Mouse (Mus musculus) brain, embryonic 14.5 days (tissue): ENCODE measurements around the gene Akr1c18.

Source experiments
- CTCF ChIP-seq: fragments of 200-500 bp; IDR thresholded peaks from 2 replicates; pipeline ENCODE4 v1.5.1; 2012; ENCODE audit warnings: inconsistent platforms, mild to moderate bottlenecking, moderate library complexity, borderline replicate concordance; ENCODE audit not compliant: insufficient read depth, insufficient read length; ENCODE audit errors: extremely low read depth
- POLR2A ChIP-seq: fragments of 200-500 bp; IDR thresholded peaks from 2 replicates; pipeline ENCODE4 v1.6.1; 2012; ENCODE audit warnings: mild to moderate bottlenecking, inconsistent platforms, borderline replicate concordance; ENCODE audit not compliant: poor library complexity, insufficient read depth, insufficient read length, severe bottlenecking; ENCODE audit errors: extremely low read depth

GRCm38 (mm10) chr13:4155286-4155685, 4.8 kb upstream of the Akr1c18 start:
- no peak for TF ChIP-seq POLR2A
- TF ChIP-seq CTCF: no peak
